Mouse (Mus musculus): ENCODE measurements at regions not wholly inside any gene's neighbourhood (a gene's known extent, or its start where the extent isn't known, plus 50 kb on each side); places are given as distances from the start of the nearest gene placed in this dataset.
"Not testable (repeated sequence)": the region's sequence is repeated elsewhere in the genome, so short reads cannot be mapped to it uniquely, and the experiment has no call there.

GRCm38 (mm10) chr5:64587895-64588738 is 215.1 kb upstream of the Klf3 start:
- 24% methylated on average over 8 of the region's 8 CpGs for WGBS
- Histone ChIP-seq H3K4me1 (replicated peaks) (peaks cover 18% of the 10 kb centered on the region), H3K4me3 (replicated peaks) (no peak overlapping the region), H3K27me3 (no peaks in the 10 kb centered on the region; the same call in 1 of the 2 replicates), H3K4me2 (no peak overlapping the region), H3K36me3 (no peaks in the 10 kb centered on the region), H3K27ac (no peak overlapping the region), H3K9ac (replicated peaks) (no peak overlapping the region), H3K9me3 (no peaks in the 10 kb centered on the region)
- ATAC-seq (ENCODE audit: insufficient number of reproducible peaks, insufficient read depth, low FRiP score, low TSS enrichment, low read depth): no peak

GRCm38 (mm10) chr5:64588768-64589167 is 214.4 kb upstream of the Klf3 start:
- H3K9me3 ChIP-seq; ATAC-seq (ENCODE audit: insufficient number of reproducible peaks, insufficient read depth, low FRiP score, low TSS enrichment, low read depth); H3K9ac ChIP-seq (replicated peaks); H3K36me3 ChIP-seq; H3K4me3 ChIP-seq (replicated peaks); H3K27me3 ChIP-seq; H3K4me2 ChIP-seq; H3K27ac ChIP-seq: not testable (repeated sequence)
- 96% methylated on average over 8 of the region's 8 CpGs for WGBS
- H3K4me1 ChIP-seq (replicated peaks): peaks cover 21% of the 10 kb centered on the region

- Histone ChIP-seq H3K4me3 (replicated peaks) (no peak overlapping the region), H3K27ac (no peak overlapping the region), H3K9ac (replicated peaks) (no peak overlapping the region), H3K4me1 (replicated peaks) (peaks cover 31% of the 10 kb centered on the region), H3K36me3 (no peaks in the 10 kb centered on the region), H3K27me3 (no peaks in the 10 kb centered on the region), H3K4me2 (no peak overlapping the region), H3K9me3 (no peaks in the 10 kb centered on the region)
- 82% methylated on average over 5 of the region's 5 CpGs for WGBS
- no peak for ATAC-seq (ENCODE audit: insufficient number of reproducible peaks, insufficient read depth, low FRiP score, low TSS enrichment, low read depth)
Observed at GRCm38 (mm10) chr5:64590036-64590435, 213.2 kb upstream of the Klf3 start.

- H3K9me3 ChIP-seq: no peaks in the 10 kb centered on the region
- H3K27me3 ChIP-seq: no peaks in the 10 kb centered on the region
- no peak overlapping the region for H3K9ac ChIP-seq (replicated peaks)
- H3K4me2 ChIP-seq: no peak overlapping the region
- no peaks in the 10 kb centered on the region for H3K36me3 ChIP-seq
- no peak for ATAC-seq (ENCODE audit: insufficient number of reproducible peaks, insufficient read depth, low FRiP score, low TSS enrichment, low read depth)
- H3K27ac ChIP-seq: no peak overlapping the region
- no peak overlapping the region for H3K4me3 ChIP-seq (replicated peaks)
- WGBS: 84% methylated on average over 1 of the region's 1 CpGs
- H3K4me1 ChIP-seq (replicated peaks): peaks cover 32% of the 10 kb centered on the region
Observed at GRCm38 (mm10) chr5:64590747-64591146, 212.4 kb upstream of the Klf3 start.

GRCm38 (mm10) chr5:64591792-64592191 is 211.4 kb upstream of the Klf3 start:
- no peak overlapping the region for H3K4me3 ChIP-seq (replicated peaks)
- ATAC-seq (ENCODE audit: insufficient number of reproducible peaks, insufficient read depth, low FRiP score, low TSS enrichment, low read depth): no peak
- H3K36me3 ChIP-seq: no peaks in the 10 kb centered on the region
- H3K4me2 ChIP-seq: no peak overlapping the region
- no peak overlapping the region for H3K27ac ChIP-seq
- no peak overlapping the region for H3K9ac ChIP-seq (replicated peaks)
- no peaks in the 10 kb centered on the region for H3K27me3 ChIP-seq
- WGBS: 96% methylated on average over 2 of the region's 2 CpGs
- no peaks in the 10 kb centered on the region for H3K9me3 ChIP-seq
- H3K4me1 ChIP-seq (replicated peaks): peaks cover 41% of the 10 kb centered on the region

GRCm38 (mm10) chr5:64595220-64595619 is 208.0 kb upstream of the Klf3 start:
- no peak overlapping the region for H3K9ac ChIP-seq (replicated peaks)
- peak overlapping the region; percentile 38; the same call in 1 of the 2 replicates for H3K4me2 ChIP-seq
- no peak overlapping the region for H3K4me3 ChIP-seq (replicated peaks)
- 0 out of 2 replicates have a peak, but pooled peaks have one; percentile 44 for ATAC-seq (ENCODE audit: insufficient number of reproducible peaks, insufficient read depth, low FRiP score, low TSS enrichment, low read depth)
- no peaks in the 10 kb centered on the region for H3K36me3 ChIP-seq
- H3K4me1 ChIP-seq (replicated peaks): peaks cover 53% of the 10 kb centered on the region
- no peaks in the 10 kb centered on the region for H3K9me3 ChIP-seq
- peak overlapping the region; percentile 86 for H3K27ac ChIP-seq
- no peaks in the 10 kb centered on the region for H3K27me3 ChIP-seq
- 26% methylated on average over 3 of the region's 3 CpGs for WGBS

GRCm38 (mm10) chr5:64595751-64596344 is 207.3 kb upstream of the Klf3 start:
- Histone ChIP-seq H3K27me3 (no peaks in the 10 kb centered on the region), H3K36me3 (no peaks in the 10 kb centered on the region), H3K4me2 (peak overlapping the region; percentile 38), H3K4me1 (replicated peaks) (peaks cover 60% of the 10 kb centered on the region), H3K9ac (replicated peaks) (no peak overlapping the region), H3K27ac (peak overlapping the region; percentile 86), H3K9me3 (no peaks in the 10 kb centered on the region), H3K4me3 (replicated peaks) (no peak overlapping the region)
- ATAC-seq (ENCODE audit: insufficient number of reproducible peaks, insufficient read depth, low FRiP score, low TSS enrichment, low read depth): no peak
- 10% methylated on average over 17 of the region's 17 CpGs for WGBS

- Histone ChIP-seq H3K27ac (0 out of 2 replicates have a peak overlapping the region, but pooled peaks have one; percentile 64), H3K27me3 (no peaks in the 10 kb centered on the region), H3K36me3 (no peaks in the 10 kb centered on the region), H3K4me2 (no peak overlapping the region), H3K9ac (replicated peaks) (no peak overlapping the region), H3K9me3 (no peaks in the 10 kb centered on the region), H3K4me3 (replicated peaks) (no peak overlapping the region), H3K4me1 (replicated peaks) (peaks cover 68% of the 10 kb centered on the region)
- ATAC-seq (ENCODE audit: insufficient number of reproducible peaks, insufficient read depth, low FRiP score, low TSS enrichment, low read depth): no peak
- 47% methylated on average over 7 of the region's 7 CpGs for WGBS
Observed at GRCm38 (mm10) chr5:64597021-64597420, 206.2 kb upstream of the Klf3 start.

- no peak for ATAC-seq (ENCODE audit: insufficient number of reproducible peaks, insufficient read depth, low FRiP score, low TSS enrichment, low read depth)
Observed at GRCm38 (mm10) chr5:64597451-64597850, 205.7 kb upstream of the Klf3 start.

GRCm38 (mm10) chr5:64598606-64599005 is 204.6 kb upstream of the Klf3 start:
- H3K36me3 ChIP-seq: no peaks in the 10 kb centered on the region
- no peak overlapping the region for H3K4me3 ChIP-seq (replicated peaks)
- H3K4me2 ChIP-seq: no peak overlapping the region
- H3K9me3 ChIP-seq: no peaks in the 10 kb centered on the region
- H3K27ac ChIP-seq: no peak overlapping the region
- WGBS: 88% methylated on average over 3 of the region's 3 CpGs
- peaks cover 68% of the 10 kb centered on the region for H3K4me1 ChIP-seq (replicated peaks)
- H3K9ac ChIP-seq (replicated peaks): no peak overlapping the region
- ATAC-seq (ENCODE audit: insufficient number of reproducible peaks, insufficient read depth, low FRiP score, low TSS enrichment, low read depth): no peak
- H3K27me3 ChIP-seq: no peaks in the 10 kb centered on the region

More at GRCm38 (mm10) chr5:64597451-64597850, 205.7 kb upstream of the Klf3 start:
- no peaks in the 10 kb centered on the region for H3K9me3 ChIP-seq
- H3K27ac ChIP-seq: no peak overlapping the region
- H3K9ac ChIP-seq (replicated peaks): no peak overlapping the region
- H3K4me2 ChIP-seq: no peak overlapping the region
- WGBS: 79% methylated on average over 3 of the region's 3 CpGs
- H3K4me3 ChIP-seq (replicated peaks): no peak overlapping the region
- no peaks in the 10 kb centered on the region for H3K36me3 ChIP-seq
- H3K4me1 ChIP-seq (replicated peaks): peaks cover 68% of the 10 kb centered on the region
- no peaks in the 10 kb centered on the region for H3K27me3 ChIP-seq

GRCm38 (mm10) chr5:64599015-64599414 is 204.2 kb upstream of the Klf3 start:
- Histone ChIP-seq H3K4me3 (replicated peaks) (no peak overlapping the region), H3K4me2 (no peak overlapping the region), H3K27me3 (no peaks in the 10 kb centered on the region), H3K27ac (no peak overlapping the region; the same call in 1 of the 2 replicates), H3K9me3 (no peaks in the 10 kb centered on the region), H3K4me1 (replicated peaks) (peaks cover 64% of the 10 kb centered on the region), H3K9ac (replicated peaks) (no peak overlapping the region), H3K36me3 (no peaks in the 10 kb centered on the region)
- no peak for ATAC-seq (ENCODE audit: insufficient number of reproducible peaks, insufficient read depth, low FRiP score, low TSS enrichment, low read depth)
- WGBS: 71% methylated on average over 3 of the region's 3 CpGs

All from limb, embryonic 12.5 days (tissue).